In the genomic region with DNA sequence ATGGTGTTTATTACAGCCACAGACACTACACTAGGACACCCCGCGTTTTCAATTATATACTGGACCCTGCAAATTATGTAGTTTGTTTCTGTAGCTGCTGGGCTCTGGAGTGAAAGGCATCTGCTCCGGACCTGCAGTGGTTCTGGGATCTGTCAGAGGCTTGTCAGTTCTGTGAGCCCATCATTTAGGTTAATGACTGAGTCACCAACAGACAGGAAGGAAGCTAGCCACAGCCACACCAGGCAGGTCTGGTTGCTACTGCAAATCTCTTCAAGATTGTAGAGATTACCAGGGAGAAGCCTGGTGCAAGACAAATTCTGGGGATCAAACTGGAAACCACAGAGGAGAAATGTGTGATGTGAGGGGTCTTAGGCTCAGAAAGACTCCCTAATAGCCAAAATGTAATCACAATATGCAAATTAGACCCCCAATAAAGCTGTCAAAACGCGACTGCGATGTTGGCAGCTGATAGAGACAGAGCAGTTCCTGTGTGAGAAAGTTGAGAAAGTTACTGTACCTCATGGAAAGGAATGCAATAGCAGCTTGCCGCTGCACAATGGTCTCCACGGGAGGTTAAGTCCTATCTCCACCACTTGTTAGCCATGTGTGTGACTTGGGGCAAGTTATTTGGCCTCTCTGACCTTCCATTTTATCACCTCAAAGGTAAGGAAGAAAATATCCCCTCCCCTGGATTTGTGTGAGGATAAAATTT, we compare ENCODE assay signal across 10 mouse cellular contexts. TPM values are rescaled to one million over a fixed set of nuclear protein-coding genes. Genes with fewer than 3 reads are reported as not detected.
DNase-seq lines count a peak whose midpoint lies in the region; ATAC-seq lines count a peak whose summit lies in the region.
"Had no signal": no experiment of that assay in that cellular context is flagged by ENCODE, and none has a peak within 500 bp of the region (broad histone marks: within the 10 kb centered on the region; RNA-seq: fewer than 3 reads in every experiment).

No protein-coding gene starts in this region.

- peak; percentile 35 for DNase-seq in adrenal gland, postnatal 14 days
- DNase-seq in adrenal gland, postnatal 4 days (ENCODE audit: low spot score in 2 of 2): no peak
- no peak for DNase-seq in kidney, postnatal 4 days
- no peak for DNase-seq in cerebellum, postnatal 10 days

- 22% methylated on average over 8 of the region's 8 CpGs for WGBS in kidney, embryonic 15.5 days
- 20% methylated on average over 8 of the region's 8 CpGs for WGBS in embryonic facial prominence, embryonic 12.5 days

- H3K4me2 ChIP-seq in kidney, embryonic 15.5 days: no peak overlapping the region
- H3K4me2 ChIP-seq in embryonic facial prominence, embryonic 12.5 days (replicated peaks): no peak overlapping the region

- no peak overlapping the region for H3K4me3 ChIP-seq in kidney, embryonic 15.5 days (replicated peaks)
- H3K4me3 ChIP-seq in embryonic facial prominence, embryonic 12.5 days: no peak overlapping the region

- peaks cover 59% of the 10 kb centered on the region for H3K4me1 ChIP-seq in kidney, embryonic 15.5 days
- H3K4me1 ChIP-seq in embryonic facial prominence, embryonic 12.5 days: peaks cover 62% of the 10 kb centered on the region

- no peaks in the 10 kb centered on the region for H3K27me3 ChIP-seq in kidney, embryonic 15.5 days
- H3K27me3 ChIP-seq in embryonic facial prominence, embryonic 12.5 days: no peaks in the 10 kb centered on the region
- H3K27me3 ChIP-seq: CH12.LX had no signal

- H3K9me3 ChIP-seq in kidney, embryonic 15.5 days (replicated peaks): no peaks in the 10 kb centered on the region
- H3K9me3 ChIP-seq in embryonic facial prominence, embryonic 12.5 days: no peaks in the 10 kb centered on the region

- H3K9ac ChIP-seq in kidney, embryonic 15.5 days: no peak overlapping the region
- no peak overlapping the region for H3K9ac ChIP-seq in embryonic facial prominence, embryonic 12.5 days

- H3K27ac ChIP-seq in kidney, embryonic 15.5 days: peak overlapping the region; percentile 87
- H3K27ac ChIP-seq in embryonic facial prominence, embryonic 12.5 days: peak overlapping the region; percentile 95

- no peaks in the 10 kb centered on the region for H3K36me3 ChIP-seq in kidney, embryonic 15.5 days
- no peaks in the 10 kb centered on the region for H3K36me3 ChIP-seq in embryonic facial prominence, embryonic 12.5 days

- ATAC-seq in kidney, embryonic 15.5 days (replicated peaks; ENCODE audit: low FRiP score): no peak
- no peak for ATAC-seq in embryonic facial prominence, embryonic 12.5 days (ENCODE audit: insufficient number of reproducible peaks, insufficient read depth, low FRiP score, low TSS enrichment)
- ATAC-seq in megakaryocyte, adult 5-6 weeks (ENCODE audit: poor library complexity, severe bottlenecking): peak; percentile 50
- no peak; the same call in 1 of the 2 replicates for ATAC-seq in megakaryocyte-erythroid progenitor cell, adult 5-6 weeks (replicated peaks; ENCODE audit: low FRiP score, low TSS enrichment, poor library complexity, severe bottlenecking)

RNA-seq across cellular contexts. Expression of a gene that starts 22.1 kb away (rescaled TPM):
- total RNA-seq in adrenal gland, postnatal 14 days (2021): 60.8 and 61.3 TPM in 2 replicates
- total RNA-seq in adrenal gland, postnatal 4 days (2021): 10 to 100 TPM; 58.6 to 59.5 TPM
- 57.3 and 61.0 TPM in 2 replicates for polyA plus RNA-seq in kidney, embryonic 15.5 days (2015; fragmentation: Nextera tagmentation; extraction: Ambion mirVana)
- 55.6 and 58.0 TPM in 2 replicates for polyA plus RNA-seq in embryonic facial prominence, embryonic 12.5 days (2016; fragmentation: Nextera tagmentation; extraction: Ambion mirVana)
- total RNA-seq in megakaryocyte, adult 5-6 weeks (2015): 4.3 and 10.3 TPM in 2 replicates
- total RNA-seq in megakaryocyte, adult 5-6 weeks (2017): 3.8 and 14.3 TPM in 2 replicates
- total RNA-seq in megakaryocyte-erythroid progenitor cell, adult 5-6 weeks (2014; fragmentation: Nextera tagmentation): 12.8 and 27.1 TPM in 2 replicates
- 5.9 and 16.1 TPM in 2 replicates for total RNA-seq in megakaryocyte-erythroid progenitor cell, adult 5-6 weeks (2017)

RNA-seq across cellular contexts. Expression of a gene that starts 33.2 kb away (rescaled TPM):
- 4.2 and 5.5 TPM in 2 replicates for total RNA-seq in adrenal gland, postnatal 14 days (2021)
- 1 to 10 TPM; 6.9 to 7.6 TPM for total RNA-seq in adrenal gland, postnatal 4 days (2021)
- polyA plus RNA-seq in kidney, embryonic 15.5 days (2015; fragmentation: Nextera tagmentation; extraction: Ambion mirVana): 1.0 and 1.7 TPM in 2 replicates
- 13.3 and 14.4 TPM in 2 replicates for polyA plus RNA-seq in embryonic facial prominence, embryonic 12.5 days (2016; fragmentation: Nextera tagmentation; extraction: Ambion mirVana)
- not detected in 2 replicates for total RNA-seq in megakaryocyte, adult 5-6 weeks (2015)
- not detected in 2 replicates for total RNA-seq in megakaryocyte, adult 5-6 weeks (2017)
- total RNA-seq in megakaryocyte-erythroid progenitor cell, adult 5-6 weeks (2014; fragmentation: Nextera tagmentation): not detected in 2 replicates
- not detected in 2 replicates for total RNA-seq in megakaryocyte-erythroid progenitor cell, adult 5-6 weeks (2017)
- total RNA-seq: CH12.LX; layer of hippocampus, adult 18-20 months had no signal

RNA-seq across cellular contexts. Expression of a gene that starts 49.1 kb away (rescaled TPM):
- 32.6 and 34.2 TPM in 2 replicates for total RNA-seq in adrenal gland, postnatal 14 days (2021)
- total RNA-seq in adrenal gland, postnatal 4 days (2021): 10 to 100 TPM; 37.0 to 37.4 TPM
- polyA plus RNA-seq in kidney, embryonic 15.5 days (2015; fragmentation: Nextera tagmentation; extraction: Ambion mirVana): 10.6 and 12.2 TPM in 2 replicates
- 18.4 and 20.5 TPM in 2 replicates for polyA plus RNA-seq in embryonic facial prominence, embryonic 12.5 days (2016; fragmentation: Nextera tagmentation; extraction: Ambion mirVana)
- total RNA-seq in megakaryocyte, adult 5-6 weeks (2015): 17.6 and 18.9 TPM in 2 replicates
- 21.6 and 25.9 TPM in 2 replicates for total RNA-seq in megakaryocyte, adult 5-6 weeks (2017)
- 8.8 and 11.3 TPM in 2 replicates for total RNA-seq in megakaryocyte-erythroid progenitor cell, adult 5-6 weeks (2014; fragmentation: Nextera tagmentation)
- 12.5 and 17.6 TPM in 2 replicates for total RNA-seq in megakaryocyte-erythroid progenitor cell, adult 5-6 weeks (2017)

RNA-seq across cellular contexts. Expression of a gene that starts 56.8 kb away (rescaled TPM):
- total RNA-seq in adrenal gland, postnatal 14 days (2021): 13.6 and 13.9 TPM in 2 replicates
- 10 to 100 TPM; 25.0 to 31.1 TPM for total RNA-seq in adrenal gland, postnatal 4 days (2021)
- polyA plus RNA-seq in kidney, embryonic 15.5 days (2015; fragmentation: Nextera tagmentation; extraction: Ambion mirVana): 62.3 and 69.4 TPM in 2 replicates
- 62.7 and 67.1 TPM in 2 replicates for polyA plus RNA-seq in embryonic facial prominence, embryonic 12.5 days (2016; fragmentation: Nextera tagmentation; extraction: Ambion mirVana)
- 0.38 and 3.6 TPM in 2 replicates for total RNA-seq in megakaryocyte, adult 5-6 weeks (2015)
- 0.11 and 1.0 TPM in 2 replicates for total RNA-seq in megakaryocyte, adult 5-6 weeks (2017)
- not detected in 2 replicates for total RNA-seq in megakaryocyte-erythroid progenitor cell, adult 5-6 weeks (2014; fragmentation: Nextera tagmentation)
- total RNA-seq in megakaryocyte-erythroid progenitor cell, adult 5-6 weeks (2017): 0.61 and 0.94 TPM in 2 replicates
- total RNA-seq: CH12.LX had no signal
